Mouse (Mus musculus) adrenal gland, adult 2 months (tissue): ENCODE data around the gene Lsm4. TPM values are rescaled to one million over a fixed set of nuclear protein-coding genes. Genes with fewer than 3 reads are reported as not detected.

Source experiments
- polyA plus RNA-seq: library from polyadenylated mRNA; depleted of rRNA; stranded (reverse); fragments of >200 nt; gene quantifications from 2 replicates; pipeline ENCODE4 v1.2.3, GENCODE M21; 2012; rRNA removed
- total RNA-seq, 2 experiments: library from RNA; stranded (reverse); gene quantifications; 2 replicates each; pipeline ENCODE4 v1.2.3; 2021

Lsm4 gene
- total and polyA plus RNA-seq, 3 experiments: 65.2 to 88.5 (median 81.3) TPM

Other genes starting within 250 kb of the Lsm4 start
- 10 to 100 TPM; 20.6 to 25.0 TPM for gene Crtc1, start 233.7 kb upstream of the Lsm4 start, total RNA-seq
- 48.5 and 50.5 TPM in 2 replicates for gene Crtc1, start 233.7 kb upstream of the Lsm4 start, polyA plus RNA-seq
- gene Klhl26, start 196.3 kb upstream of the Lsm4 start, total RNA-seq: 10 to 100 TPM; 21.7 to 25.8 TPM
- gene Klhl26, start 196.3 kb upstream of the Lsm4 start, polyA plus RNA-seq: 119 and 121 TPM in 2 replicates
- gene Tmem59l, start 185.9 kb upstream of the Lsm4 start, total RNA-seq: 10 to 100 TPM; 16.8 to 24.3 TPM
- gene Tmem59l, start 185.9 kb upstream of the Lsm4 start, polyA plus RNA-seq: 42.9 and 55.8 TPM in 2 replicates
- 1 to 10 TPM in 1 of 2 experiments, under 1 TPM in 1; 0.58 to 1.4 TPM for gene Crlf1, start 180.1 kb upstream of the Lsm4 start, total RNA-seq
- gene Crlf1, start 180.1 kb upstream of the Lsm4 start, polyA plus RNA-seq: 0.58 and 1.2 TPM in 2 replicates
- gene Rex1bd, start 166.5 kb upstream of the Lsm4 start, total RNA-seq: 100 to 1,000 TPM; 148 to 164 TPM
- 327 and 373 TPM in 2 replicates for gene Rex1bd, start 166.5 kb upstream of the Lsm4 start, polyA plus RNA-seq
- gene Uba52, start 162.4 kb upstream of the Lsm4 start, total RNA-seq: 1,000 to 10,000 TPM; 1,627 to 1,685 TPM
- gene Uba52, start 162.4 kb upstream of the Lsm4 start, polyA plus RNA-seq: 619 and 1,322 TPM in 2 replicates
- gene Fkbp8, start 145.5 kb upstream of the Lsm4 start, total RNA-seq: 100 to 1,000 TPM; 269 to 287 TPM
- gene Fkbp8, start 145.5 kb upstream of the Lsm4 start, polyA plus RNA-seq: 602 and 610 TPM in 2 replicates
- gene Kxd1, start 145.3 kb upstream of the Lsm4 start, total RNA-seq: 10 to 100 TPM; 75.9 to 82.8 TPM
- 83.0 and 87.3 TPM in 2 replicates for gene Kxd1, start 145.3 kb upstream of the Lsm4 start, polyA plus RNA-seq
- gene Ell, start 133.8 kb upstream of the Lsm4 start, total RNA-seq: 10 to 100 TPM; 26.1 to 29.6 TPM
- 31.1 and 36.1 TPM in 2 replicates for gene Ell, start 133.8 kb upstream of the Lsm4 start, polyA plus RNA-seq
- gene Isyna1, start 78.9 kb upstream of the Lsm4 start, total RNA-seq: 100 to 1,000 TPM; 103 to 199 TPM
- gene Isyna1, start 78.9 kb upstream of the Lsm4 start, polyA plus RNA-seq: 344 and 376 TPM in 2 replicates
- 100 to 1,000 TPM in 1 of 2 experiments, 10 to 100 TPM in 1; 76.2 to 110 TPM for gene Ssbp4, start 64.4 kb upstream of the Lsm4 start, total RNA-seq
- 476 and 593 TPM in 2 replicates for gene Ssbp4, start 64.4 kb upstream of the Lsm4 start, polyA plus RNA-seq
- 1 to 10 TPM; 1.8 to 3.6 TPM for gene Lrrc25, start 57.1 kb upstream of the Lsm4 start, total RNA-seq
- 8.4 and 11.1 TPM in 2 replicates for gene Lrrc25, start 57.1 kb upstream of the Lsm4 start, polyA plus RNA-seq
- 10 to 100 TPM in 1 of 2 experiments, 1 to 10 TPM in 1; 1.3 to 44.6 TPM for gene Gdf15, start 40.8 kb upstream of the Lsm4 start, total RNA-seq
- 18.5 and 22.2 TPM in 2 replicates for gene Gdf15, start 40.8 kb upstream of the Lsm4 start, polyA plus RNA-seq
- 100 to 1,000 TPM; 115 to 127 TPM for gene Pgpep1, start 12.9 kb upstream of the Lsm4 start, total RNA-seq
- gene Pgpep1, start 12.9 kb upstream of the Lsm4 start, polyA plus RNA-seq: 115 and 117 TPM in 2 replicates
- gene Jund, start 25.7 kb downstream of the Lsm4 start, total RNA-seq: 100 to 1,000 TPM; 214 to 246 TPM
- 1,009 and 1,256 TPM in 2 replicates for gene Jund, start 25.7 kb downstream of the Lsm4 start, polyA plus RNA-seq
- gene Iqcn, start 30.2 kb downstream of the Lsm4 start, total RNA-seq: under 1 TPM in 1 of 2 experiments, not detected in 1; 0.12 TPM
- gene Iqcn, start 30.2 kb downstream of the Lsm4 start, polyA plus RNA-seq: 0.25 and 0.28 TPM in 2 replicates
- gene Gm3336, start 45.3 kb downstream of the Lsm4 start, total RNA-seq: under 1 TPM in 1 of 2 experiments, not detected in 1; 0.69 TPM
- gene Gm3336, start 45.3 kb downstream of the Lsm4 start, polyA plus RNA-seq: 0.51 and 0.97 TPM in 2 replicates
- gene Pde4c, start 50.5 kb downstream of the Lsm4 start, total RNA-seq: 1 to 10 TPM in 1 of 2 experiments, under 1 TPM in 1; 0.76 to 1.0 TPM
- gene Pde4c, start 50.5 kb downstream of the Lsm4 start, polyA plus RNA-seq: 2.9 and 3.3 TPM in 2 replicates
- 10 to 100 TPM; 49.1 to 85.5 TPM for gene Rab3a, start 81.4 kb downstream of the Lsm4 start, total RNA-seq
- gene Rab3a, start 81.4 kb downstream of the Lsm4 start, polyA plus RNA-seq: 141 and 152 TPM in 2 replicates
- 100 to 1,000 TPM; 108 to 132 TPM for gene Mpv17l2, start 87.7 kb downstream of the Lsm4 start, total RNA-seq
- 359 and 417 TPM in 2 replicates for gene Mpv17l2, start 87.7 kb downstream of the Lsm4 start, polyA plus RNA-seq
- 10 to 100 TPM; 37.2 to 49.0 TPM for gene Pik3r2, start 103.5 kb downstream of the Lsm4 start, total RNA-seq
- 296 and 305 TPM in 2 replicates for gene Pik3r2, start 103.5 kb downstream of the Lsm4 start, polyA plus RNA-seq
- gene Mast3, start 131.8 kb downstream of the Lsm4 start, total RNA-seq: 10 to 100 TPM; 18.9 to 20.5 TPM
- 91.5 and 91.7 TPM in 2 replicates for gene Mast3, start 131.8 kb downstream of the Lsm4 start, polyA plus RNA-seq
- gene Il12rb1, start 135.2 kb downstream of the Lsm4 start, total RNA-seq: under 1 TPM in 1 of 2 experiments, not detected in 1; 0.10 TPM
- 0.28 and 0.41 TPM in 2 replicates for gene Il12rb1, start 135.2 kb downstream of the Lsm4 start, polyA plus RNA-seq
- 10 to 100 TPM in 1 of 2 experiments, 1 to 10 TPM in 1; 9.0 to 10.8 TPM for gene Arrdc2, start 166.5 kb downstream of the Lsm4 start, total RNA-seq
- gene Arrdc2, start 166.5 kb downstream of the Lsm4 start, polyA plus RNA-seq: 60.7 and 72.6 TPM in 2 replicates
- 1 to 10 TPM; 1.6 to 5.0 TPM for gene Kcnn1, start 190.0 kb downstream of the Lsm4 start, total RNA-seq
- gene Kcnn1, start 190.0 kb downstream of the Lsm4 start, polyA plus RNA-seq: 10.0 and 12.9 TPM in 2 replicates
- gene Ccdc124, start 200.7 kb downstream of the Lsm4 start, total RNA-seq: 10 to 100 TPM; 65.0 TPM
- gene Ccdc124, start 200.7 kb downstream of the Lsm4 start, polyA plus RNA-seq: 52.5 and 58.3 TPM in 2 replicates
- gene Slc5a5, start 219.5 kb downstream of the Lsm4 start, total RNA-seq: under 1 TPM in 1 of 2 experiments, not detected in 1; 0.10 TPM
- 0.12 and 0.26 TPM in 2 replicates for gene Slc5a5, start 219.5 kb downstream of the Lsm4 start, polyA plus RNA-seq
- gene Rpl18a, start 224.2 kb downstream of the Lsm4 start, total RNA-seq: 1,000 to 10,000 TPM; 1,392 to 1,465 TPM
- gene Rpl18a, start 224.2 kb downstream of the Lsm4 start, polyA plus RNA-seq: 4,067 and 4,322 TPM in 2 replicates
- gene Map1s, start 232.7 kb downstream of the Lsm4 start, total RNA-seq: 10 to 100 TPM; 30.7 to 35.6 TPM
- 100 and 105 TPM in 2 replicates for gene Map1s, start 232.7 kb downstream of the Lsm4 start, polyA plus RNA-seq